Mouse (Mus musculus) midbrain, embryonic 14.5 days (tissue): ENCODE data around the gene Trim24. TPM values are rescaled to one million over a fixed set of nuclear protein-coding genes. Genes with fewer than 3 reads are reported as not detected.
"Not testable (repeated sequence)": the region's sequence is repeated elsewhere in the genome, so short reads cannot be mapped to it uniquely, and the experiment has no call there.

Experiments
- ATAC-seq: fragments of 200-750 bp; cut with Nextera tagmentation; 2 replicates; pipeline ENCODE4 v1.8.0; 2017; ENCODE audit warnings: moderate number of reproducible peaks, moderate library complexity; ENCODE audit not compliant: low FRiP score, low TSS enrichment
- DNase-seq: peaks from one replicate; pipeline ENCODE4 v3.0.0-alpha.2; 2015
- H3K27ac ChIP-seq: fragments of 300-500 bp; sonication (generic); replicated peaks from 2 replicates; pipeline ENCODE4 v1.5.1; 2014; ENCODE audit warnings: mild to moderate bottlenecking, low read depth, low read length, moderate library complexity
- H3K27me3 ChIP-seq: fragments of 300-500 bp; sonication (generic); 2 replicates; pipeline ENCODE4 v1.6.1; 2014; ENCODE audit warnings: low read length, control low read depth, mixed read lengths; ENCODE audit not compliant: control insufficient read depth, insufficient read depth
- H3K36me3 ChIP-seq: fragments of 300-500 bp; sonication (generic); 2 replicates; pipeline ENCODE4 v1.6.1; 2014; ENCODE audit warnings: low read length, control low read depth; ENCODE audit not compliant: control insufficient read depth, insufficient read depth
- H3K4me1 ChIP-seq: fragments of 300-500 bp; sonication (generic); 2 replicates; pipeline ENCODE4 v1.6.1; 2014; ENCODE audit warnings: mild to moderate bottlenecking, antibody characterized with exemption, low read length, control low read depth; ENCODE audit not compliant: control insufficient read depth, insufficient read depth
- H3K4me2 ChIP-seq: fragments of 300-500 bp; sonication (generic); 2 replicates; pipeline ENCODE4 v1.6.1; 2014; ENCODE audit warnings: mild to moderate bottlenecking, low read length, moderate library complexity
- H3K4me3 ChIP-seq: fragments of 300-500 bp; sonication (generic); replicated peaks from 2 replicates; pipeline ENCODE4 v1.5.1; 2014; ENCODE audit warnings: low read depth, low read length
- H3K9ac ChIP-seq: fragments of 300-500 bp; sonication (generic); replicated peaks from 2 replicates; pipeline ENCODE4 v1.6.1; 2014; ENCODE audit warnings: mild to moderate bottlenecking, low read length, moderate library complexity
- H3K9me3 ChIP-seq: fragments of 300-500 bp; sonication (generic); 2 replicates; pipeline ENCODE4 v1.6.1; 2016; ENCODE audit warnings: low read length, control low read depth, mixed read lengths; ENCODE audit not compliant: control insufficient read depth
- WGBS: fragments of 180-500 bp; shearing (Covaris S2); extraction: QIAGEN DNeasy Blood & Tissue Kit; methylation state at CpG from one replicate; pipeline ENCODE4 v1.1.7; 2014; 5-methylcytosine and 5-hydroxymethylcytosine counted together
- polyA plus RNA-seq: library from polyadenylated mRNA; unstranded; fragments of >200 nt; fragmentation: Nextera tagmentation; extraction: Ambion mirVana; gene quantifications from 2 replicates; pipeline ENCODE4 v1.2.1, GENCODE M21; 2014

Trim24 gene
- polyA plus RNA-seq, 1 experiment from 2014 or later = 43.5 TPM

DNA sequence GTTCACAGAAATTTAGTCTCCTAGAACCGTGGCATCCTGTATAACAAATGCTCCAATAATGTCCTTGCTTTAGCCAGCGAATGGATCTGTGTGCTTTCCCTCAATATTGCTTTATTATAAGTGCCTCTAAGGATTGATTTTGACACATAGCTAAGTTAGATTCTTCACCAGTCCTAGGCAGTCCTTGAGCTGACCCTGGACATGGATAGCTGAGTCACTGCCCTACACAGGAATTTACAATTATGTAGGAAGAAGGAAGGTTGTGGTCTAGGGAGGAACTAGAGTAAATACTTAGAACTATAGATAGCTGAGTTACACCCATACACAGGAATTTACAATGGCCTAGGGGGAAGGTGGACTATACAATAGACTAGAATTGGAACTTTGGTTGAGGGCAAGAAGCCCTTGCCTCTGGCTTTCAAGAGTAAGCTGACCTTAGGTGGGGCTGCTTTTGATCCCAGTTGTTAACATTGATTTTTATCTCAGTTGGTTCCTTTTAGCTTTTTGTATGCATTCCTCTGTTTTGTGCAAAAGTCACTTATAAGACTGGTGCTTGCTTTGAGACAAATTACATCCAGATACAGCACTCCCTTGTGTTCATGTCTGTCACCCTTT lies 33.6 kb upstream of the Trim24 start:
- not testable (repeated sequence) for DNase-seq, H3K27ac ChIP-seq, H3K9ac ChIP-seq, H3K36me3 ChIP-seq, H3K9me3 ChIP-seq, H3K4me2 ChIP-seq, H3K4me3 ChIP-seq, ATAC-seq, H3K4me1 ChIP-seq, H3K27me3 ChIP-seq
- WGBS = 93% methylated on average over 2 of the region's 2 CpGs

DNA sequence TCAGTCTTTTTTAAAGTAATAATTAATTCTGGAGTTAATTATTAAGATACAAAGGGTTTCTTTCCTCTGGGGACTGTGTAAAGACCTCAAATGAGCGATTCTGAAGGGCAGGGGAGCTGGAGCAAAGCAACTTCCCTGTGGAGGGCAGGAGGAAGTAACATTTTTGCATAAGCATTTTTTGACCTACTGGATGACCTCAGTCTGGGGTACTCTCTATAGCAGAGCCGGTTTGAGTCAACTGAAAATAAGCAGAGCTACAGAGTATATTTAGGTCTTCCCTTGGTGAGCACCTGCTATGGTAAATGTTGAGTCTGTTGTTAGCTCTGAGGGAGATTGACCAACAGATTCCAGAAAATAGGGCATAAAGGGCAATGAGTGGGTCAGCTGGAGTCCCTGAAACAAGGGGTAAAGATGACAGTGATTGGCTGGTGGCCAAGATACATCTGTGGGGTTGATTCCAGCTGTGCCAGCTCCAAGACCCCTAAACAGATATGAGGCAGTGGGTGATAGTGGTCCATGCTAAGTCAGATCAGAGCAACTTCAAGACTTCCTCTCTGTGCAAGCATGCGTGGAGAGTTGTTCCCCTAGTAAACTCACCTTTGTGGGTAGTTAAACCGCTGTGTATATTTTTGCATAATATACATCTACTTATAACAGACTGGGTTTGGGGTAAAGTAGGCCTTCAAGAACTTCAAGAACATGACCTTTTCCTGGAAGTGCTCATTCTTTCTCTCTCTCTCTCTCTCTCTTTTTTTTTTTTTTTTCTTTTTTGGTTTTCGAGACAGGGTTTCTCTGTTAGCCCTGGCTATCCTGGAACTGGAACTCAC lies 27.6 kb upstream of the Trim24 start:
- 91% methylated on average over 5 of the region's 5 CpGs for WGBS
- Histone ChIP-seq H3K4me2 (no peak overlapping the region), H3K27ac (no peak overlapping the region), H3K27me3 (no peaks in the 10 kb centered on the region), H3K9ac (no peak overlapping the region), H3K36me3 (no peaks in the 10 kb centered on the region), H3K4me1 (no peaks in the 10 kb centered on the region), H3K4me3 (no peak overlapping the region), H3K9me3 (peaks cover under 1% of the 10 kb centered on the region; the same call in 1 of the 2 replicates)
- ATAC-seq = no peak
- no peak for DNase-seq

DNA sequence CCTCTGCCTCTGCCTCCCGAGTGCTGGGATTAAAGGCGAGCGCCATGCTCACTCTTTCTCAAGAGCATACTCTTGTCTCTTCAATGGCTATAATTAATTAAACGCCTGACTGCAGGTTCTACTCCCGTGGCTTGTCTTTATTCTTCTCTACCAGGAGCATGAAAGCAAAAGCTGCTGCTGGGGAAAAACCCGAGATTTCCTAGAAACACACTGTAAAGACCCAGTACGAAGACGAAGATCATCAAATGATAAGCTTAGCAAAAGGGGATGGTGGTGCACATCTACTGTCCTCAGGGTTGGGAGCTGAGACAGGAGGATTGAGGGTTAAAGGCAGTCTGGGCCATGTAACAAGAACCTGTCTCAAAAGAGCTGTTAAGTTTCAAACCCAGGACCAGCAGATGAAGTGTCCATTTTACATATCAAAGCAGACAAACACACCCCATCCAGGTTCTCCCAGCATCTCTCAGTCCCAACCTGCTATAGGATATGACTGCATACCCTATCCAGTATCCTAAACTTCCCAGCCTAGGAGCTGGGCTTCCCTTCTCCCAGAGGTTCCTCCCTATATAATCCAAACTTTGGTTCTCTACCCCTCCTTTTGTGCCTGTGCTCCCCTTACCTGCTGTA lies 26.9 kb upstream of the Trim24 start:
- H3K36me3 ChIP-seq = no peaks in the 10 kb centered on the region
- H3K4me2 ChIP-seq = no peak overlapping the region
- H3K4me3 ChIP-seq = no peak overlapping the region
- H3K27ac ChIP-seq = no peak overlapping the region
- no peaks in the 10 kb centered on the region for H3K4me1 ChIP-seq
- ATAC-seq (no peak), DNase-seq (no peak)
- H3K9ac ChIP-seq = no peak overlapping the region
- H3K27me3 ChIP-seq = no peaks in the 10 kb centered on the region
- peaks cover 7% of the 10 kb centered on the region for H3K9me3 ChIP-seq
- 92% methylated on average over 8 of the region's 8 CpGs for WGBS

DNA sequence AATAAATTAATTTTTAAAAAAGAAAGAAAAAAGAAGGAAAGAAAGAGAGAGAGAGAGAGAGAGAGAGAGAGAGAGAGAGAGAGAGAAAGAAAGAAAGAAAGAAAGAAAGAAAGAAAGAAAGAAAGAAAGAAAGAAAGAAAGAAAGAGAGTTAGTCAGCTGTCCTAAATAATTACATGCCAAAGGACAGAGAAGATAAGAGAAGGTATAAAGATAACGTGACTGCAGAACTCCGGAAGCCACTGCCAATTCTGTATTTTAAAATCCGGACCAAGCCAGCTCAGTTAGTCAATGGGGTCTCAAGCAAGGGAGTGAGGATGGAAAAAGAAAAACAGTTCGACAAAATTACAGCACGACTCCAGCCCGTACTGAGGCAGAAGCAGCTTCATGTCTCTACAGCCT lies 25.7 kb upstream of the Trim24 start:
- H3K9me3 ChIP-seq, ATAC-seq: not testable (repeated sequence)
- WGBS = 93% methylated on average over 6 of the region's 6 CpGs

DNA sequence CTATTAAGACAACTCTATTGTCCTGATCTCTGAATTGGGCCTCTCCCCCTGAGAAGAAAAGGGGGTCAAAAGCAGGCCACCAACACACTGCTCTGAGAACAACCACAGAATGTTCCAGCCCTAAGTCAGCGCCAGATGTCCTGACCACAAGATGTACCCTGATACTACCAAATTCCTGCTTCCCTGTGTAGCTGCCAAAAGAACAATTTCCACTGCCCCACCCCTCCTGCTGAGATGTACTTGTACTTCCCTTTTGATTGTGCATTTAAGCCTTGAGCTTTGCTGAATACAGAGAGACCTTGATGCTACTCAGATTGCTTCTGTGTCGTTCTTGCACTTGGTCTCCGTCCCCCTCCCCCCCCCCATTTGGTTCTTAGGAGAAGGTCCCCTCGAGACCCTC lies 23.1 kb upstream of the Trim24 start:
- H3K4me1 ChIP-seq, H3K9ac ChIP-seq, H3K4me2 ChIP-seq, H3K27me3 ChIP-seq, H3K36me3 ChIP-seq, H3K4me3 ChIP-seq, DNase-seq, ATAC-seq, H3K9me3 ChIP-seq, H3K27ac ChIP-seq: not testable (repeated sequence)
- WGBS = 76% methylated on average over 4 of the region's 4 CpGs

More for the DNA sequence above, 25.7 kb upstream of the Trim24 start:
- not testable (repeated sequence) for DNase-seq, H3K4me3 ChIP-seq, H3K27me3 ChIP-seq, H3K9ac ChIP-seq, H3K27ac ChIP-seq, H3K4me2 ChIP-seq, H3K4me1 ChIP-seq, H3K36me3 ChIP-seq

DNA sequence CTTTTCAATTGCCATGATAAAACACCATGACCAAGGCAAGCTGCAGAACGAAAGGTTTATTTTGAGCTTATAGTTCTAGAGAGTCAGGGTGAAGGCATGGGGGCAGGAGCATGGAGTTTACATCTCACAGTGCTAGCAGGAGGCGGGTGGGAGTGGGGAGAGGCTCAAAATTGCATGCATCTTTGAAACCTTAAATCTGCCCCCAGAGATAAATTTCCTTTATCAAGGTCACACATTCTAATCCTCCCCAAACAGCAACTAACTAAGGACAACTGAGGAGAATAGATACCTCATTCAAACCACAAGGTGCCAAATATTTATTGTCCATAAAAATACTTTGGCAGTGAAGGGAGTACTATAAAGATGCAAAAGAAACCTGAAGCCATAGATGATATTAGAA lies 19.3 kb upstream of the Trim24 start:
- Histone ChIP-seq H3K9me3 (peaks cover 7% of the 10 kb centered on the region), H3K27me3 (no peaks in the 10 kb centered on the region), H3K27ac (no peak overlapping the region), H3K4me2 (no peak overlapping the region), H3K9ac (no peak overlapping the region), H3K36me3 (no peaks in the 10 kb centered on the region), H3K4me1 (no peaks in the 10 kb centered on the region), H3K4me3 (no peak overlapping the region)
- DNase-seq (no peak), ATAC-seq (no peak)
- 90% methylated on average over 2 of the region's 2 CpGs for WGBS

DNA sequence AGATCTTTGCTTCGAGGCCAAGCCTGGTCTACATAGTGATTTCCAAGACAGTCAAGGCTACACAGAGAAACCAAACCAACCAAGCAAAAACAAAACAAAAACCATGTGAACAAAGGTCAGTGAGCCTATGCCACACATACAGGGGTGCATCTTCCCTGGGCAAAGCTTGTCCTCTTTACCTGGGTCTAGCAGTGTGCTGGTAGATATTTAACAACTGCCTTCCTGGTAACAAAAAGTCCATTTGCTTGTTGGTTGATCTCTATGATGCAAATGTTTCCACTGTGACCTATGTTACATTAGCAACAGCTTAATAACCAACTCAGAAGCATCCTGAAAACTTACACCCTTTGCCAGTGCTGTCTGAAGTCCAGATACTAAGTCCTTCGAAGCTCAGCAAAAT lies 17.3 kb upstream of the Trim24 start:
- 95% methylated on average over 2 of the region's 2 CpGs for WGBS
- Histone ChIP-seq H3K4me2 (no peak overlapping the region), H3K4me1 (no peaks in the 10 kb centered on the region), H3K9me3 (peaks cover 3% of the 10 kb centered on the region), H3K36me3 (no peaks in the 10 kb centered on the region), H3K27me3 (no peaks in the 10 kb centered on the region), H3K9ac (no peak overlapping the region), H3K27ac (no peak overlapping the region), H3K4me3 (no peak overlapping the region)
- DNase-seq (no peak), ATAC-seq (no peak)

DNA sequence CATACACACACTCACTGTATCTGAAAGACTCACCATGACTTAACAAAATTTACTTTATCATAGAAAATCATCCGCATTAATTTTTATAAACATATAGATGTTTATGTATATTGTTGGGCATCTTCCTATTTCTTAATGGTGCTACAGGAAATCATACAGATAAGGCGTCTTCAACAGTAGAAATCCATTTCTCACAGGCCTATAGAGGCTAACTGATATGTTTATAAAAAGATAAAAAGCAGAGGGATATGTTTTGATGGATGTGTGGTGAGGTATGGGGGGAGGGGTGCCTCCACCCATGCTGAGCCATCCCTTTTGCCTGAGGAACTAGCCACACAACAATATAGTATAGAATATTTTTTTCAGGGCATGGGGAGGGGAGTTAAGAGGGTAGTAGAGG lies 15.2 kb upstream of the Trim24 start:
- ATAC-seq (no peak), DNase-seq (no peak)
- Histone ChIP-seq H3K4me2 (no peak overlapping the region), H3K36me3 (no peaks in the 10 kb centered on the region), H3K9me3 (no peaks in the 10 kb centered on the region), H3K27me3 (no peaks in the 10 kb centered on the region), H3K27ac (no peak overlapping the region), H3K4me3 (no peak overlapping the region), H3K4me1 (no peaks in the 10 kb centered on the region), H3K9ac (no peak overlapping the region)
- 89% methylated on average over 2 of the region's 2 CpGs for WGBS
